ENCODE assay signal across 22 mouse cellular contexts in genomic region chr2:5877446-5877845, GRCm38 (mm10). TPM values are rescaled to one million over a fixed set of nuclear protein-coding genes. Genes with fewer than 3 reads are reported as not detected.
DNase-seq lines count a peak whose midpoint lies in the region; ATAC-seq and TF ChIP-seq lines count a peak whose summit lies in the region.
"Had no signal": no experiment of that assay in that cellular context is flagged by ENCODE, and none has a peak within 500 bp of the region (broad histone marks: within the 10 kb centered on the region; RNA-seq: fewer than 3 reads in every experiment).

No protein-coding gene starts in this region.

- no peak for TF ChIP-seq EP300 in liver, postnatal 0 days (IDR thresholded peaks at IDR 0.05; ENCODE audit: low read depth)

- intact Hi-C loops in left cerebral cortex, postnatal 10 days (cut with DNase I): no loop called here

- H3K4me1 ChIP-seq in liver, embryonic 15.5 days (replicated peaks): no peaks in the 10 kb centered on the region
- H3K4me1 ChIP-seq in liver, embryonic 12.5 days: peaks cover 7% of the 10 kb centered on the region; the same call in 1 of the 2 replicates
- H3K4me1 ChIP-seq in liver, postnatal 0 days (ENCODE audit: insufficient read depth): no peaks in the 10 kb centered on the region
- H3K4me1 ChIP-seq: embryonic facial prominence, embryonic 12.5 days; forebrain, embryonic 12.5 days; heart, embryonic 10.5 days; hindbrain, embryonic 12.5 days had no signal

- peak; percentile 12 for DNase-seq in embryo, embryonic 10.5 days (ENCODE audit: low spot score)
- no peak for DNase-seq in embryo, embryonic 11 days
- peak; percentile 22 for DNase-seq in ES-CJ7 (ENCODE audit: low read depth, low spot score)
- DNase-seq in liver, postnatal 0 days: no peak
- no peak for DNase-seq in left cerebral cortex, postnatal 10 days (ENCODE audit: extremely low spot score in 1 of 2, low spot score in 2 of 2)
- DNase-seq: adrenal gland, adult 2 months; adrenal gland, postnatal 25 days; B cell, adult 2 months; cerebellum, adult 2 months; cerebellum, postnatal 10 days; gastrocnemius, postnatal 10 days; heart, adult 18-20 months; heart, postnatal 10 days; heart, postnatal 4 days had no signal

- H3K9me3 ChIP-seq in liver, embryonic 15.5 days (replicated peaks): no peaks in the 10 kb centered on the region
- H3K9me3 ChIP-seq in liver, embryonic 12.5 days (replicated peaks): no peaks in the 10 kb centered on the region
- H3K9me3 ChIP-seq in liver, postnatal 0 days (ENCODE audit: low read length): no peaks in the 10 kb centered on the region
- H3K9me3 ChIP-seq: embryonic facial prominence, embryonic 12.5 days; forebrain, embryonic 12.5 days; heart, embryonic 10.5 days; hindbrain, embryonic 12.5 days had no signal

- no peak overlapping the region for H3K27ac ChIP-seq in liver, embryonic 15.5 days (replicated peaks)
- no peak overlapping the region for H3K27ac ChIP-seq in liver, embryonic 12.5 days
- no peak overlapping the region for H3K27ac ChIP-seq in liver, postnatal 0 days (ENCODE audit: low read depth)
- H3K27ac ChIP-seq: embryonic facial prominence, embryonic 12.5 days; forebrain, embryonic 12.5 days; heart, embryonic 10.5 days; hindbrain, embryonic 12.5 days had no signal

- no peak for TF ChIP-seq CTCF in liver, postnatal 0 days (IDR thresholded peaks at IDR 0.05; ENCODE audit: low read depth)

- WGBS in liver, embryonic 15.5 days (ENCODE audit: insufficient replicate concordance): 70% methylated on average over 3 of the region's 3 CpGs
- WGBS in liver, embryonic 12.5 days (ENCODE audit: insufficient replicate concordance): 74% methylated on average over 3 of the region's 3 CpGs
- 58% methylated on average over 3 of the region's 3 CpGs for WGBS in liver, postnatal 0 days (ENCODE audit: insufficient replicate concordance)

- H3K27me3 ChIP-seq in liver, embryonic 15.5 days: no peaks in the 10 kb centered on the region
- H3K27me3 ChIP-seq in liver, embryonic 12.5 days (replicated peaks): no peaks in the 10 kb centered on the region
- H3K27me3 ChIP-seq in liver, postnatal 0 days (ENCODE audit: insufficient read depth, low read length): no peaks in the 10 kb centered on the region
- H3K27me3 ChIP-seq: embryonic facial prominence, embryonic 12.5 days; forebrain, embryonic 12.5 days; hindbrain, embryonic 12.5 days had no signal

- H3K4me3 ChIP-seq in liver, embryonic 15.5 days (replicated peaks): no peak overlapping the region
- no peak overlapping the region for H3K4me3 ChIP-seq in liver, embryonic 12.5 days
- H3K4me3 ChIP-seq in liver, postnatal 0 days (ENCODE audit: low read depth, low read length): no peak overlapping the region
- H3K4me3 ChIP-seq: embryonic facial prominence, embryonic 12.5 days; forebrain, embryonic 12.5 days; heart, embryonic 10.5 days; hindbrain, embryonic 12.5 days had no signal

- H3K9ac ChIP-seq in liver, embryonic 15.5 days: no peak overlapping the region
- H3K9ac ChIP-seq in liver, embryonic 12.5 days: no peak overlapping the region
- H3K9ac ChIP-seq in liver, postnatal 0 days (replicated peaks): no peak overlapping the region
- H3K9ac ChIP-seq: embryonic facial prominence, embryonic 12.5 days; forebrain, embryonic 12.5 days; hindbrain, embryonic 12.5 days had no signal

- H3K4me2 ChIP-seq in liver, embryonic 15.5 days: no peak overlapping the region
- H3K4me2 ChIP-seq in liver, embryonic 12.5 days: no peak overlapping the region
- H3K4me2 ChIP-seq in liver, postnatal 0 days (ENCODE audit: low read depth, low read length): no peak overlapping the region
- H3K4me2 ChIP-seq: embryonic facial prominence, embryonic 12.5 days; forebrain, embryonic 12.5 days; hindbrain, embryonic 12.5 days had no signal

- peaks cover 78% of the 10 kb centered on the region for H3K36me3 ChIP-seq in liver, embryonic 15.5 days (replicated peaks)
- peaks cover 84% of the 10 kb centered on the region for H3K36me3 ChIP-seq in liver, embryonic 12.5 days
- peaks cover 56% of the 10 kb centered on the region for H3K36me3 ChIP-seq in liver, postnatal 0 days (replicated peaks; ENCODE audit: insufficient read depth, low read length)

- ATAC-seq in liver, embryonic 15.5 days (ENCODE audit: insufficient read depth): peak; percentile 49; the same call in 1 of the 2 replicates
- no peak for ATAC-seq in liver, embryonic 12.5 days
- ATAC-seq in liver, postnatal 0 days: peak; percentile 72
- ATAC-seq: CD4-positive, CD25-positive, alpha-beta regulatory T cell, adult 4 months; forebrain, embryonic 16.5 days had no signal

RNA-seq across cellular contexts. Expression of gene Gm13199, which starts 14.7 kb away (rescaled TPM):
- polyA plus RNA-seq in liver, embryonic 15.5 days (2015; fragmentation: Nextera tagmentation; extraction: Ambion mirVana): 0.45 and 0.50 TPM in 2 replicates
- polyA plus RNA-seq in liver, embryonic 12.5 days (2016; fragmentation: Nextera tagmentation; extraction: Ambion mirVana): 0.94 and 1.8 TPM in 2 replicates
- polyA plus RNA-seq in liver, postnatal 0 days (2015; fragmentation: Nextera tagmentation; extraction: Ambion mirVana): 0.21 and 0.52 TPM in 2 replicates
- total RNA-seq in left cerebral cortex, postnatal 10 days (2021): under 1 TPM; 0.49 to 0.67 TPM
- total RNA-seq: heart, adult 18-20 months; heart, postnatal 10 days had no signal

RNA-seq across cellular contexts. Expression of gene Sec61a2, which starts 17.8 kb away (rescaled TPM):
- polyA plus RNA-seq in liver, embryonic 15.5 days (2015; fragmentation: Nextera tagmentation; extraction: Ambion mirVana): 11.6 and 13.1 TPM in 2 replicates
- polyA plus RNA-seq in liver, embryonic 12.5 days (2016; fragmentation: Nextera tagmentation; extraction: Ambion mirVana): 22.8 and 24.2 TPM in 2 replicates
- polyA plus RNA-seq in liver, postnatal 0 days (2015; fragmentation: Nextera tagmentation; extraction: Ambion mirVana): 8.3 and 9.5 TPM in 2 replicates
- total RNA-seq in left cerebral cortex, postnatal 10 days (2021): 100 to 1,000 TPM; 118 to 119 TPM

RNA-seq across cellular contexts. Expression of gene Cdc123, which starts 32.5 kb away (rescaled TPM):
- 130 and 139 TPM in 2 replicates for polyA plus RNA-seq in liver, embryonic 15.5 days (2015; fragmentation: Nextera tagmentation; extraction: Ambion mirVana)
- 195 and 200 TPM in 2 replicates for polyA plus RNA-seq in liver, embryonic 12.5 days (2016; fragmentation: Nextera tagmentation; extraction: Ambion mirVana)
- polyA plus RNA-seq in liver, postnatal 0 days (2015; fragmentation: Nextera tagmentation; extraction: Ambion mirVana): 122 and 136 TPM in 2 replicates
- total RNA-seq in left cerebral cortex, postnatal 10 days (2021): 100 to 1,000 TPM; 119 to 123 TPM

RNA-seq across cellular contexts. Expression of gene Nudt5, which starts 32.6 kb away (rescaled TPM):
- polyA plus RNA-seq in liver, embryonic 15.5 days (2015; fragmentation: Nextera tagmentation; extraction: Ambion mirVana): 41.1 and 47.0 TPM in 2 replicates
- polyA plus RNA-seq in liver, embryonic 12.5 days (2016; fragmentation: Nextera tagmentation; extraction: Ambion mirVana): 84.4 and 86.6 TPM in 2 replicates
- 23.8 and 25.7 TPM in 2 replicates for polyA plus RNA-seq in liver, postnatal 0 days (2015; fragmentation: Nextera tagmentation; extraction: Ambion mirVana)
- 10 to 100 TPM; 16.3 to 19.3 TPM for total RNA-seq in left cerebral cortex, postnatal 10 days (2021)

Comparison
In these comparisons a context has a peak if more than half of its experiments do, and no peak if none do; other contexts are left out.
1. DNase-seq: peak in embryo, embryonic 10.5 days (single experiment) and ES-CJ7 (single experiment); none in embryo, embryonic 11 days (single experiment), liver, postnatal 0 days (single experiment) and left cerebral cortex, postnatal 10 days (0 of 2).